Mouse (Mus musculus): Measurements from ENCODE around the gene Guca1a. TPM values are rescaled to one million over a fixed set of nuclear protein-coding genes. Genes with fewer than 3 reads are reported as not detected.
A peak's percentile ranks its signal among the peaks of the same experiment; 100 is the strongest.

Gene Guca1a
- polyA plus RNA-seq, 1 experiment from 2014 or later = 0.80 TPM

GRCm38 (mm10) chr17:47373991-47374390 lies 26.4 kb downstream of the Guca1a start:
- no peak overlapping the region for H3K4me2 ChIP-seq (ENCODE audit: low read depth, low read length)
- H3K27ac ChIP-seq (ENCODE audit: low read depth, low read length) = no peak overlapping the region
- no peaks in the 10 kb centered on the region for H3K9me3 ChIP-seq (ENCODE audit: control insufficient read depth, low read length)
- H3K36me3 ChIP-seq (ENCODE audit: control insufficient read depth, insufficient read depth, low read length) = peaks cover 56% of the 10 kb centered on the region
- no peak overlapping the region for H3K9ac ChIP-seq (replicated peaks; ENCODE audit: low read depth, low read length)
- 91% methylated on average over 6 of the region's 6 CpGs for WGBS
- ATAC-seq (ENCODE audit: low read depth) = no peak
- H3K27me3 ChIP-seq (ENCODE audit: control insufficient read depth, insufficient read depth, low read length) = no peaks in the 10 kb centered on the region
- 0 out of 2 replicates have a peak, but pooled peaks cover 3% of the 10 kb centered on the region for H3K4me1 ChIP-seq (ENCODE audit: control insufficient read depth, insufficient read depth, low read length)
- no peak overlapping the region for H3K4me3 ChIP-seq (ENCODE audit: low read depth, low read length)

GRCm38 (mm10) chr17:47371451-47371850 lies 28.9 kb downstream of the Guca1a start:
- no peak overlapping the region for H3K4me2 ChIP-seq (ENCODE audit: low read depth, low read length)
- peaks cover 36% of the 10 kb centered on the region for H3K36me3 ChIP-seq (ENCODE audit: control insufficient read depth, insufficient read depth, low read length)
- no peak overlapping the region for H3K4me3 ChIP-seq (ENCODE audit: low read depth, low read length)
- 10% methylated on average over 4 of the region's 4 CpGs for WGBS
- H3K27me3 ChIP-seq (ENCODE audit: control insufficient read depth, insufficient read depth, low read length) = 0 out of 2 replicates have a peak, but pooled peaks cover 3% of the 10 kb centered on the region
- no peaks in the 10 kb centered on the region for H3K9me3 ChIP-seq (ENCODE audit: control insufficient read depth, low read length)
- no peak overlapping the region for H3K9ac ChIP-seq (replicated peaks; ENCODE audit: low read depth, low read length)
- peak; percentile 55; the same call in 1 of the 2 replicates for ATAC-seq (ENCODE audit: low read depth)
- H3K4me1 ChIP-seq (ENCODE audit: control insufficient read depth, insufficient read depth, low read length) = 0 out of 2 replicates have a peak, but pooled peaks cover 3% of the 10 kb centered on the region
- no peak overlapping the region for H3K27ac ChIP-seq (ENCODE audit: low read depth, low read length)

GRCm38 (mm10) chr17:47369087-47369443 lies 31.3 kb downstream of the Guca1a start:
- peak; percentile 84 for ATAC-seq (ENCODE audit: low read depth)
- Histone ChIP-seq H3K9ac (replicated peaks; ENCODE audit: low read depth, low read length) (peak overlapping the region; percentile 65), H3K27me3 (ENCODE audit: control insufficient read depth, insufficient read depth, low read length) (0 out of 2 replicates have a peak, but pooled peaks cover 3% of the 10 kb centered on the region), H3K9me3 (ENCODE audit: control insufficient read depth, low read length) (no peaks in the 10 kb centered on the region), H3K4me1 (ENCODE audit: control insufficient read depth, insufficient read depth, low read length) (0 out of 2 replicates have a peak, but pooled peaks cover 3% of the 10 kb centered on the region), H3K36me3 (ENCODE audit: control insufficient read depth, insufficient read depth, low read length) (peaks cover 18% of the 10 kb centered on the region), H3K27ac (ENCODE audit: low read depth, low read length) (peak overlapping the region; percentile 84), H3K4me2 (ENCODE audit: low read depth, low read length) (peak overlapping the region; percentile 78), H3K4me3 (ENCODE audit: low read depth, low read length) (peak overlapping the region; percentile 68)
- 1% methylated on average over 20 of the region's 20 CpGs for WGBS

- peak; percentile 93 for ATAC-seq (ENCODE audit: low read depth)
- 3% methylated on average over 35 of the region's 35 CpGs for WGBS
Observed at GRCm38 (mm10) chr17:47368401-47369086, 31.8 kb downstream of the Guca1a start, which contains the start of gene Mrps10. TSS of gene Mrps10 (plus strand) at chr17:47368887.

GRCm38 (mm10) chr17:47361343-47361742 lies 39.0 kb downstream of the Guca1a start:
- whole genome bisulfite sequencing = 81% methylated on average over 11 of the region's 11 CpGs
- Histone ChIP-seq H3K4me2 (ENCODE audit: low read depth, low read length) (no peak overlapping the region), H3K4me1 (ENCODE audit: control insufficient read depth, insufficient read depth, low read length) (no peaks in the 10 kb centered on the region), H3K36me3 (ENCODE audit: control insufficient read depth, insufficient read depth, low read length) (peaks cover 10% of the 10 kb centered on the region), H3K4me3 (ENCODE audit: low read depth, low read length) (no peak overlapping the region), H3K27ac (ENCODE audit: low read depth, low read length) (no peak overlapping the region), H3K9me3 (ENCODE audit: control insufficient read depth, low read length) (no peaks in the 10 kb centered on the region), H3K9ac (replicated peaks; ENCODE audit: low read depth, low read length) (no peak overlapping the region), H3K27me3 (ENCODE audit: control insufficient read depth, insufficient read depth, low read length) (no peaks in the 10 kb centered on the region)
- ATAC-seq (ENCODE audit: low read depth) = no peak

More at GRCm38 (mm10) chr17:47368401-47369086, 31.8 kb downstream of the Guca1a start, which contains the start of gene Mrps10:
- H3K4me3 ChIP-seq (ENCODE audit: low read depth, low read length) = peak within 1 kb of the TSS; percentile 68
- H3K27me3 ChIP-seq (ENCODE audit: control insufficient read depth, insufficient read depth, low read length) = 0 out of 2 replicates have a peak, but pooled peaks cover 3% of the 10 kb centered on the region
- peak within 1 kb of the TSS; percentile 78 for H3K4me2 ChIP-seq (ENCODE audit: low read depth, low read length)
- peak within 1 kb of the TSS; percentile 65 for H3K9ac ChIP-seq (replicated peaks; ENCODE audit: low read depth, low read length)
- H3K4me1 ChIP-seq (ENCODE audit: control insufficient read depth, insufficient read depth, low read length) = 0 out of 2 replicates have a peak, but pooled peaks cover 3% of the 10 kb centered on the region
- peak within 1 kb of the TSS; percentile 84 for H3K27ac ChIP-seq (ENCODE audit: low read depth, low read length)
- no peaks in the 10 kb centered on the region for H3K9me3 ChIP-seq (ENCODE audit: control insufficient read depth, low read length)
- H3K36me3 ChIP-seq (ENCODE audit: control insufficient read depth, insufficient read depth, low read length) = peaks cover 13% of the 10 kb centered on the region; the same call in 1 of the 2 replicates

GRCm38 (mm10) chr17:47359964-47360363 lies 40.4 kb downstream of the Guca1a start:
- H3K4me3 ChIP-seq (ENCODE audit: low read depth, low read length) = no peak overlapping the region
- no peaks in the 10 kb centered on the region for H3K9me3 ChIP-seq (ENCODE audit: control insufficient read depth, low read length)
- H3K9ac ChIP-seq (replicated peaks; ENCODE audit: low read depth, low read length) = no peak overlapping the region
- H3K27me3 ChIP-seq (ENCODE audit: control insufficient read depth, insufficient read depth, low read length) = no peaks in the 10 kb centered on the region
- WGBS = 32% methylated on average over 6 of the region's 6 CpGs
- no peaks in the 10 kb centered on the region for H3K4me1 ChIP-seq (ENCODE audit: control insufficient read depth, insufficient read depth, low read length)
- H3K36me3 ChIP-seq (ENCODE audit: control insufficient read depth, insufficient read depth, low read length) = peaks cover 19% of the 10 kb centered on the region
- no peak overlapping the region for H3K4me2 ChIP-seq (ENCODE audit: low read depth, low read length)
- no peak overlapping the region for H3K27ac ChIP-seq (ENCODE audit: low read depth, low read length)
- ATAC-seq (ENCODE audit: low read depth) = no peak

- ATAC-seq (ENCODE audit: low read depth) = no peak
- no peak overlapping the region for H3K4me3 ChIP-seq (ENCODE audit: low read depth, low read length)
- WGBS = 85% methylated on average over 3 of the region's 3 CpGs
- H3K36me3 ChIP-seq (ENCODE audit: control insufficient read depth, insufficient read depth, low read length) = peaks cover 56% of the 10 kb centered on the region
- H3K4me1 ChIP-seq (ENCODE audit: control insufficient read depth, insufficient read depth, low read length) = no peaks in the 10 kb centered on the region
- no peak overlapping the region for H3K9ac ChIP-seq (replicated peaks; ENCODE audit: low read depth, low read length)
- no peaks in the 10 kb centered on the region for H3K27me3 ChIP-seq (ENCODE audit: control insufficient read depth, insufficient read depth, low read length)
- H3K9me3 ChIP-seq (ENCODE audit: control insufficient read depth, low read length) = peaks cover 18% of the 10 kb centered on the region
- no peak overlapping the region for H3K27ac ChIP-seq (ENCODE audit: low read depth, low read length)
- no peak overlapping the region for H3K4me2 ChIP-seq (ENCODE audit: low read depth, low read length)
Observed at GRCm38 (mm10) chr17:47349721-47350319, 50.6 kb downstream of the Guca1a start.

Measured in neural tube, embryonic 14.5 days (tissue).